Mouse (Mus musculus) liver, embryonic 16.5 days (tissue): ENCODE data around the gene Fat3. TPM values are rescaled to one million over a fixed set of nuclear protein-coding genes. Genes with fewer than 3 reads are reported as not detected.

Source experiments
- ATAC-seq: fragments of 200-750 bp; cut with Nextera tagmentation; 2 replicates; pipeline ENCODE4 v1.8.0; 2017; ENCODE audit warnings: low read depth, mild to moderate bottlenecking, moderate number of reproducible peaks, moderate library complexity
- H3K27ac ChIP-seq: fragments of 300-500 bp; sonication (generic); 2 replicates; pipeline ENCODE4 v1.5.1; 2014; ENCODE audit warnings: mild to moderate bottlenecking, low read length
- H3K27me3 ChIP-seq: fragments of 300-500 bp; sonication (generic); 2 replicates; pipeline ENCODE4 v1.6.1; 2014; ENCODE audit warnings: low read depth, low read length, mixed read lengths; ENCODE audit not compliant: control insufficient read depth, insufficient read depth
- H3K36me3 ChIP-seq: fragments of 300-500 bp; sonication (generic); 2 replicates; pipeline ENCODE4 v1.6.1; 2014; ENCODE audit warnings: mild to moderate bottlenecking; ENCODE audit not compliant: control insufficient read depth, insufficient read depth
- H3K4me1 ChIP-seq: fragments of 300-500 bp; sonication (generic); 2 replicates; pipeline ENCODE4 v1.6.1; 2014; ENCODE audit warnings: low read depth, low read length, mixed read lengths; ENCODE audit not compliant: control insufficient read depth
- H3K4me2 ChIP-seq: fragments of 300-500 bp; sonication (generic); 2 replicates; pipeline ENCODE4 v1.6.1; 2014; ENCODE audit warnings: low read depth, low read length, mixed read lengths
- H3K4me3 ChIP-seq: fragments of 300-500 bp; sonication (generic); 2 replicates; pipeline ENCODE4 v1.5.1; 2014; ENCODE audit warnings: low read depth, mild to moderate bottlenecking, low read length
- H3K9ac ChIP-seq: fragments of 300-500 bp; sonication (generic); 2 replicates; pipeline ENCODE4 v1.6.1; 2014; ENCODE audit warnings: low read depth, low read length
- H3K9me3 ChIP-seq: fragments of 300-500 bp; sonication (generic); replicated peaks from 2 replicates; pipeline ENCODE4 v1.6.1; 2016; ENCODE audit warnings: low read length; ENCODE audit not compliant: control insufficient read depth
- WGBS: fragments of 180-500 bp; shearing (Covaris S2); extraction: QIAGEN DNeasy Blood & Tissue Kit; methylation state at CpG from one replicate; pipeline ENCODE4 v1.1.7; 2014; ENCODE audit not compliant: insufficient replicate concordance; 5-methylcytosine and 5-hydroxymethylcytosine counted together
- polyA plus RNA-seq: library from polyadenylated mRNA; unstranded; fragments of >200 nt; fragmentation: Nextera tagmentation; extraction: Ambion mirVana; gene quantifications from 2 replicates; pipeline ENCODE4 v1.2.1, GENCODE M21; 2015

Gene Fat3
- polyA plus RNA-seq, 1 experiment from 2014 or later, result 0.06 TPM

DNA sequence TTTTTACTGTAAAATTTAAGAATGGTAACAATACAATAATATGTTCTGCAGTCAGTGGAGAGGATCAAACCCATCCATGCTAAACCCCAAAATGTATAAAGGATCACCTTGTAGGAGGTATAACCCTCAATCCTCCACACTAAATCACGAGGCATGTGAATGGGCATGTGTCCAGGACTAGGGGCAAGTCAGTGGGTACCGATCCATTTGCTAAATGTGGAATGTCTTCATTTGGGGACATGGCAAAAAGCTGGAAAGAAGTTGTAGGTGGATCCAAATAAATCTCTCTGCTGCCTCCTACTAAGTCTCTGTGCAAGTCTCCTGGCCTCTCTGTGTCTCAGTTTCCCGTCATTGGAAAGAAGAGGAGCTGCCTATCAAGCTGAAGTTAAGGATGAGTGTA lies 39.6 kb downstream of the Fat3 start:
- H3K9me3 ChIP-seq, result no peaks in the 10 kb centered on the region
- no peak for ATAC-seq
- no peak overlapping the region for H3K4me2 ChIP-seq
- H3K36me3 ChIP-seq, result no peaks in the 10 kb centered on the region
- H3K4me1 ChIP-seq, result no peaks in the 10 kb centered on the region
- no peak overlapping the region for H3K9ac ChIP-seq
- H3K27ac ChIP-seq, result no peak overlapping the region
- 70% methylated on average over 3 of the region's 3 CpGs for WGBS
- no peak overlapping the region for H3K4me3 ChIP-seq
- no peaks in the 10 kb centered on the region for H3K27me3 ChIP-seq

DNA sequence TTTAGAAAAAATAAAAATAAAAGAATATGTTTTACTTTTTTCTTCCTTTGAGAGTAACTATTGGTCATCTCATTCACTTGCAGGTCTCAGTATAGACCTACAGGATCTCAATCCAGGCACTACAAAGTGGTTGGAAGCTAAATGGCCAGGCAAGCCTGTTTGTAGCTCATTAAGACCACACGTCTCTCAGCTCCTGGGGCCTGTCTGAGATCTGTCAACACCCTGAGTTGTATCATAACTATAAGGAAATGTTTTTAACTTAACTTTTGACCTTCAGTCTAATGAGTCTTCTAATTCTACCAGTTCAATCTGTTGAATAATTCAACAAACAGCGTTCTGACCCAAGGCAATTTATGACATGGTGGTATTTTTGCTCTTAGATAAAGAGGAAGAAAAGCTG lies 40.5 kb downstream of the Fat3 start:
- Histone ChIP-seq H3K27me3 (no peaks in the 10 kb centered on the region), H3K4me1 (no peaks in the 10 kb centered on the region), H3K4me3 (no peak overlapping the region), H3K27ac (no peak overlapping the region), H3K9me3 (no peaks in the 10 kb centered on the region), H3K9ac (no peak overlapping the region), H3K36me3 (no peaks in the 10 kb centered on the region), H3K4me2 (no peak overlapping the region)
- no peak for ATAC-seq
- 63% methylated on average over 2 of the region's 2 CpGs for WGBS

DNA sequence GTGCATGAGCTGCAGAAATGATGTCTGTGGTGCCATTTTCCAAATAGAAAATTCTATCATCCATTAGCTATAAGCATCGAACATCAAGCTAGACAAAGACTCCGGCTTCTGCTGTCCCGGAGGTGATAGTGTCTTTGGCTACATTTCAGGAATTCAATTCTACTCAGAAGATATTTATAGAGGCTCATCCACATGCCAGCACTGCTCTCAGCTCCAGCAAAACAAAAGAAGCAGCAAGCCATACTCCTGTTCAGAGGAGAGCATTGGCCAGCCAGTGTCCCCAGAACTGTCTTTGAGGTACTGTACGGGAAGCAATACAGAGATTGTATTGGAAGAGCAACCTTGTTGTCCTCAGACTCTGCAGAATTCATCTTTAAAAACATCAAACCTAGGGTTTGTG lies 59.2 kb downstream of the Fat3 start:
- no peak for ATAC-seq
- Histone ChIP-seq H3K9me3 (no peaks in the 10 kb centered on the region), H3K4me2 (no peak overlapping the region), H3K27me3 (no peaks in the 10 kb centered on the region), H3K36me3 (no peaks in the 10 kb centered on the region), H3K9ac (no peak overlapping the region), H3K4me3 (no peak overlapping the region), H3K4me1 (no peaks in the 10 kb centered on the region), H3K27ac (no peak overlapping the region)
- WGBS, result 72% methylated on average over 4 of the region's 4 CpGs

DNA sequence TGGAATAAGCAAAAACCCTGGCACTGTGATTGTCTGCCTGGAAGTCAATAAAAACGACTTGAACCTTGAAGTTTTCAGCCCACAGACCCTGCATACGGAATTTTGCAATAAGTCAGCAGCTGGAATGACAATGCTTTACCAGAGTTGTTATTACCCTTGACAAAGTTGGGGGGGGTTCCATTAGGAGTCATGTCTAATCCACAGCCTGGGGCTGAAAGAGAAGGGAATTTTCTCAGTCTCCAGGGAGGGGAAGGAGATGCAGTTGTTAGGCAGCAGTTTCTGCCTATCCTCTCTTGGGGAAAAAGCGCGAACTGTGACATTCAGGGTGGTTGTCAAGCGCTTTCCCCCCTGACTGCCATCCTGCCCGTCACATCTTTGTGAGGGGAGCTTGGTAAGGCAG lies 60.4 kb downstream of the Fat3 start:
- H3K27ac ChIP-seq, result no peak overlapping the region
- no peak overlapping the region for H3K9ac ChIP-seq
- no peaks in the 10 kb centered on the region for H3K4me1 ChIP-seq
- no peaks in the 10 kb centered on the region for H3K36me3 ChIP-seq
- ATAC-seq, result no peak
- H3K9me3 ChIP-seq, result no peaks in the 10 kb centered on the region
- no peaks in the 10 kb centered on the region for H3K27me3 ChIP-seq
- no peak overlapping the region for H3K4me2 ChIP-seq
- 50% methylated on average over 6 of the region's 6 CpGs for WGBS
- H3K4me3 ChIP-seq, result no peak overlapping the region

DNA sequence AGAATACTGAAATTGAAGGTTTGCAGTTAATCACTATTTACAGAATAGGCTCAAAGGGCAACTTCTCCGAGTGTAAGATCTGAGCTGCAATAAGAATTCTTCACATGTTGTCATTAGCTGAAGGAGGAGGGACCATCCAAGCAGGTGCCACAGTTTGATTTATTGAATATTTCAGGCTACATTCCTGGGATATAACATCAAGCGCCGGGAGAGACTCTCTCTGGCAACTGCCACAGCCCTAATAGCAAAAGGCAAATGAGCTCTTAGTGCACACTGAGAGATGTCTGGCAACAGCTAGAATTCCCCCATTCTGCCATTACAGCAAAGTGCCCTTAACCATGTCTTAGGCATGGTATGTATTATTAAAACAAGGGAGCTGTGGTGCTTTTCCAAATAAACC lies 61.1 kb downstream of the Fat3 start:
- Histone ChIP-seq H3K4me3 (no peak overlapping the region), H3K4me1 (no peaks in the 10 kb centered on the region), H3K36me3 (no peaks in the 10 kb centered on the region), H3K4me2 (no peak overlapping the region), H3K9ac (no peak overlapping the region), H3K27ac (no peak overlapping the region), H3K27me3 (no peaks in the 10 kb centered on the region), H3K9me3 (no peaks in the 10 kb centered on the region)
- WGBS, result 46% methylated on average over 3 of the region's 3 CpGs
- ATAC-seq, result no peak

DNA sequence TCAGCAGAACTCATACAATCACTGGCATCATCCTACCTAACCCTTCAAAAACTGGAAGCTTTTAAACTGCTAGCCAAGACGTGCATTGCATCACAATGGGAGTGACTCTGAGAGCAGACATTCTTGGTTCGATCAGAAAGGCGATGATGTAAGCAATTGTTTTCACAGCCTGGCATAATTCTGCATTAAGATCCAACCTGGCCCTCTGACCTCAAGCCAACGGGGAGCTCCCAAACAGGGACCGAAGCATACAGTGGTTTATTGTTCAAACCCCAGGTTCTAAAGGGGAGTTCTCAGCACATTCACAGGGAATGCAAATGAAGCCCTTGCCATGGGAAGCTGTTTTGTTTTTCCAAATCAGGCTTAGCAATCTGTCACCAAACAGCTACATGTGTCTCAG lies 63.3 kb downstream of the Fat3 start:
- no peaks in the 10 kb centered on the region for H3K4me1 ChIP-seq
- no peak overlapping the region for H3K4me3 ChIP-seq
- H3K36me3 ChIP-seq, result no peaks in the 10 kb centered on the region
- no peak overlapping the region for H3K4me2 ChIP-seq
- no peak for ATAC-seq
- H3K9me3 ChIP-seq, result no peaks in the 10 kb centered on the region
- H3K27ac ChIP-seq, result no peak overlapping the region
- no peak overlapping the region for H3K9ac ChIP-seq
- WGBS, result 43% methylated on average over 5 of the region's 5 CpGs
- no peaks in the 10 kb centered on the region for H3K27me3 ChIP-seq

DNA sequence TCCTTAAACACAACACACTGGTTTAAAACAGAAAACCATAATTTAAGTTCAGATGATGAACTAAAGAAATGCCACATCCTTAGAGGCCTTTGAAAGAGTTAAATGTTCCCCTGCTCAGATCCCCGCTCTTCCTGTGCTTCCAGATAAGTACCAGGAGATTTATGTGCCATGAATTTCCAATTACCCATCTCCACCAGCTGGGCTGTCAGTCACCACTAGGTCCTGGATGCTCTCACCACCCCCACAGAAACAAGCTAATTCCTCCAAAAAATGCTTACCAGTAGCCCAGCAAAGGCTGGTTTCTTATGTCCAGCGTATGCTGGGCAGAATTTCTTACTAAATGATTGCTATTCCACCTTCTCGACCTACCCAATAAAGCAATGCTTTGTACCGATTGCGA lies 72.5 kb downstream of the Fat3 start:
- Histone ChIP-seq H3K4me1 (no peaks in the 10 kb centered on the region), H3K4me3 (no peak overlapping the region), H3K9me3 (no peaks in the 10 kb centered on the region), H3K9ac (no peak overlapping the region), H3K27ac (no peak overlapping the region), H3K27me3 (no peaks in the 10 kb centered on the region), H3K36me3 (no peaks in the 10 kb centered on the region), H3K4me2 (no peak overlapping the region)
- 52% methylated on average over 5 of the region's 5 CpGs for WGBS
- no peak for ATAC-seq

DNA sequence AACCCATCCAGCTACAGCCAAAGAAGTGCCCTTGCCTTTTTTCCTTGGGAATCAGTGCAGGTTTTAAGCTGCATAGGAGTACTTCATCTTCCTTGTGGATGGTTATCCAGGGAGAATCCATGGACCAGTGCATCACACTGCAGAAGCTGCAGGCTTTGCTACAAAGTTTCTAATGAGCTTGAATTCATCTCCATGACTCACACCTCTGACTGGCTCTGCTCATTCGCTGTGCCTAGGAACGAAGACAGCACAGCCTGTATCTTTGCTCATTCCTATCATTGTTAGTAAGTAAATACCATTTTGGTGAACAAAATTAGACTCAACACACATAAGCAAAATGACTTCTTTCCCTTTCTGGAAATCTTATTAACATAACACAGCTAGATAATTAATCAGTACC lies 78.4 kb downstream of the Fat3 start:
- ATAC-seq, result no peak
- no peaks in the 10 kb centered on the region for H3K9me3 ChIP-seq
- no peak overlapping the region for H3K4me3 ChIP-seq
- 69% methylated on average over 2 of the region's 2 CpGs for WGBS
- no peaks in the 10 kb centered on the region for H3K36me3 ChIP-seq
- H3K27me3 ChIP-seq, result no peaks in the 10 kb centered on the region
- H3K4me2 ChIP-seq, result no peak overlapping the region
- no peak overlapping the region for H3K27ac ChIP-seq
- no peaks in the 10 kb centered on the region for H3K4me1 ChIP-seq
- no peak overlapping the region for H3K9ac ChIP-seq

DNA sequence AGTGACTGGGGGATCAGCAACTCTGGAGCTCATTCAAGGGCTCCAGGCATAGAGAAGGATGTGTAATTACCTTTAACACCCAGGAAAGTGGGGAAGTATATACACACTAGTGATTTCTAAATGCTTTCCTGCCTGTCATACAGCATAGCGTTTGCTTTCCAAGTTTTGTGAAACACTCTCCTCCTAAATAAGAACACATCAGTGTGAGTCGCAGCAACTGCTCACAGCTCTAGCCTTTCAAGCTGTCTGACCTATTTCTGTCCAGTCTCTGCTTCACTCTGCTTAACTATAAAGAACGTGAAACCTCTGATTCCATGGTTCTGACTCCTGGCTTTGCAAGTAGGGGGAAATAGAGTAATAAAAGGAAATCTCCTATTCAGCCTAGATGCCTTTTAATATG lies 98.3 kb downstream of the Fat3 start:
- Histone ChIP-seq H3K4me2 (no peak overlapping the region), H3K36me3 (no peaks in the 10 kb centered on the region), H3K4me3 (no peak overlapping the region), H3K9me3 (no peaks in the 10 kb centered on the region), H3K9ac (no peak overlapping the region), H3K4me1 (no peaks in the 10 kb centered on the region), H3K27ac (no peak overlapping the region), H3K27me3 (no peaks in the 10 kb centered on the region)
- ATAC-seq, result no peak
- 56% methylated on average over 3 of the region's 3 CpGs for WGBS
